Mouse (Mus musculus) ES-E14 (cell line): ENCODE measurements at regions not wholly inside any gene's neighbourhood (a gene's known extent, or its start where the extent isn't known, plus 50 kb on each side); places are given as distances from the start of the nearest gene placed in this dataset.

Experiments used
- DNase-seq: peaks from one replicate; pipeline ENCODE4 v3.0.0-alpha.2; 2013; ENCODE audit warnings: low read depth, low spot score
- H3K27ac ChIP-seq: 2 replicates; pipeline ENCODE4 v1.5.1; 2012; ENCODE audit warnings: low read depth, mild to moderate bottlenecking, low read length, moderate library complexity, mixed read lengths; ENCODE audit not compliant: poor library complexity, insufficient read depth, severe bottlenecking
- H3K36me3 ChIP-seq: 2 replicates; pipeline ENCODE4 v1.6.1; 2012; ENCODE audit warnings: mild to moderate bottlenecking, low read length, moderate library complexity, mixed read lengths; ENCODE audit not compliant: control insufficient read depth, poor library complexity, insufficient read depth, severe bottlenecking
- H3K4me1 ChIP-seq, 2 experiments: fragments of 150-350 bp in 1 of 2; sonication (generic) in 1 of 2; 2 replicates each; pipeline ENCODE4 v1.6.1; 2012; ENCODE audit warnings: low read length in 2 of 2, mild to moderate bottlenecking in 1 of 2, mixed read lengths in 1 of 2; ENCODE audit not compliant: control insufficient read depth in 2 of 2, insufficient read depth in 2 of 2, poor library complexity in 1 of 2
- H3K4me3 ChIP-seq, 2 experiments: fragments of 150-350 bp in 1 of 2; sonication (generic) in 1 of 2; 2 replicates each; pipeline ENCODE4 v1.5.1; 2012; ENCODE audit warnings: low read length in 2 of 2, low read depth in 1 of 2, mild to moderate bottlenecking in 1 of 2, mixed read lengths in 1 of 2; ENCODE audit not compliant: insufficient read depth in 1 of 2, poor library complexity in 1 of 2, severe bottlenecking in 1 of 2
- H3K9ac ChIP-seq: 2 replicates; pipeline ENCODE4 v1.6.1; 2012; ENCODE audit warnings: low read depth, mild to moderate bottlenecking, low read length, mixed read lengths; ENCODE audit not compliant: poor library complexity, insufficient read depth, severe bottlenecking
- H3K9me3 ChIP-seq: fragments of 150-350 bp; sonication (generic); 2 replicates; pipeline ENCODE4 v1.6.1; 2012; ENCODE audit warnings: low read depth, mild to moderate bottlenecking, low read length; ENCODE audit not compliant: control insufficient read depth, insufficient read depth
- CHD2 ChIP-seq: IDR thresholded peaks from 2 replicates; pipeline ENCODE4 v1.6.1; 2014; ENCODE audit warnings: mild to moderate bottlenecking, low read depth, low read length, inconsistent platforms
- HCFC1 ChIP-seq: IDR thresholded peaks from 2 replicates; pipeline ENCODE4 v1.6.1; 2012; ENCODE audit warnings: low read length, inconsistent platforms, borderline replicate concordance; ENCODE audit not compliant: insufficient read depth
- MAFK ChIP-seq: IDR thresholded peaks from 2 replicates; pipeline ENCODE4 v1.6.1; 2014; ENCODE audit warnings: mild to moderate bottlenecking, low read depth, low read length, inconsistent platforms; ENCODE audit not compliant: insufficient read depth
- ZC3H11A ChIP-seq: IDR thresholded peaks from 2 replicates; pipeline ENCODE4 v1.6.1; 2012; ENCODE audit warnings: low read depth, mild to moderate bottlenecking, inconsistent platforms, low read length, borderline replicate concordance
- ZNF384 ChIP-seq: IDR thresholded peaks from 2 replicates; pipeline ENCODE4 v1.6.1; 2012; ENCODE audit warnings: low read depth, low read length, inconsistent platforms
- in situ Hi-C, 2 experiments: fragments of 600-800 bp; cut with MboI; formaldehyde crosslinking; loops; one replicate each; pipeline ENCODE4 v1.15.1; 2025; ENCODE audit warnings: low sequenced_read_pairs in 2 of 2, inconsistent platforms in 1 of 2; ENCODE audit not compliant: unreplicated experiment in 2 of 2

DNA sequence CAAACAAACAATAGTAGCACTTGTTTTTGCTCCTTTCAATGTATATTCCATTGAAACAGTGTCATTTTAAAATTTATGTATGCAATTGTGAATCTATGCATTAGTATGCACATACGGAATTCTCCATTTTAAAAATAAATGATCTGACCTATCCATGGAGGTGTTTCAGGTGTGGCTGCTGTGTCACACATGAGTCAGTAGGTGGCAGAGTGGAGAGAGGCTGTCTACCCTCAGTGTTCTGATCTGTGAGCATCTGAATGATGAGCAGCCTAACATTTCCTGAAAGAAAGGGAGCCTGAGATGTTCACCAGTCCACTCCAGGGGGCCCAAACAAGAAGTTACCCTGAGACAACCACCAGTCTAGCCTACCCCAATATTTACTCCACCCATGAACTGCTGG, 75.6 kb upstream of the 1700006A11Rik start:
- no peaks in the 10 kb centered on the region for H3K9me3 ChIP-seq
- no peak overlapping the region for H3K9ac ChIP-seq
- DNase-seq, result peak; percentile 3
- in situ Hi-C loops, result no loop called here
- H3K4me3 ChIP-seq, result no peak overlapping the region
- no peaks in the 10 kb centered on the region for H3K36me3 ChIP-seq
- no peak for TF ChIP-seq ZC3H11A
- TF ChIP-seq ZNF384, result no peak
- TF ChIP-seq MAFK, result no peak
- TF ChIP-seq CHD2, result no peak
- TF ChIP-seq HCFC1, result no peak
- H3K4me1 ChIP-seq, result no peaks in the 10 kb centered on the region
- H3K27ac ChIP-seq, result no peak overlapping the region

DNA sequence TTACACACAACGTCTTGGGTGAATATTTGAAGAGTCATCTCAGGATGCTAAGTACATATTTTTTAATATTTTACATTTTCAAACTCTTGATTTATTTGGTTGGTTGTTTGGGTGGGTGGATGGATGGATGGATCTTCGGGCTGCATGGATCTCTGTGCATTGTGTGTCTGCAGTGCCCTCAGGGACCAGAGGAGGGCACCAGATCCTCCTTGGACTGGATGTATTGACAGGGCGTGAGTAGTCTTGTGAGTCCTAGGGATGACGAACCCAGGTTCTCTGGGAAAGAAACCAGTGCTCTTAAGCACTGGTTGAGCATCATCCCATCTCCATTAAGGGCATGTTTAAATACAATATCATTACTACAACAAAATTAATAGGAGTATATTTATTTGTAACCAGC, 70.2 kb upstream of the 1700006A11Rik start:
- no peak overlapping the region for H3K27ac ChIP-seq
- H3K9ac ChIP-seq, result no peak overlapping the region
- H3K36me3 ChIP-seq, result no peaks in the 10 kb centered on the region
- DNase-seq, result peak; percentile 24
- H3K4me3 ChIP-seq, result no peak overlapping the region
- H3K9me3 ChIP-seq, result no peaks in the 10 kb centered on the region
- no peaks in the 10 kb centered on the region for H3K4me1 ChIP-seq
- TF ChIP-seq ZC3H11A, result peak; percentile 77
- TF ChIP-seq ZNF384, result no peak
- in situ Hi-C loops, result no loop called here
